Mouse (Mus musculus) left cerebral cortex, postnatal 14 days (tissue): ENCODE data around the gene Ubl4b. TPM values are rescaled to one million over a fixed set of nuclear protein-coding genes. Genes with fewer than 3 reads are reported as not detected.

Source experiments
- DNase-seq, 2 experiments: peaks; one replicate each; pipeline ENCODE4 v3.0.0; 2021 to 2022; ENCODE audit warnings: low spot score in 2 of 2, mixed read lengths in 1 of 2
- intact Hi-C: fragments of 180-260 bp; cut with DNase I; formaldehyde crosslinking; loops from one replicate; pipeline ENCODE4 v1.15.1; 2025
- total RNA-seq, 2 experiments: library from RNA; stranded (reverse); gene quantifications; 2 replicates each; pipeline ENCODE4 v1.2.3; 2021

Gene Ubl4b
- total RNA-seq, 2 experiments from 2014 or later, result 0.24 TPM; not detected in 1

GRCm38 (mm10) chr3:107530581-107530980, 24.3 kb downstream of the Ubl4b start:
- no peak for DNase-seq
- intact Hi-C loops, result no loop called here

- intact Hi-C loops, result no loop called here
- DNase-seq, result no peak
These were observed 25.7 kb downstream of the Ubl4b start for GRCm38 (mm10) chr3:107529182-107529581.

GRCm38 (mm10) chr3:107528401-107529118, 26.3 kb downstream of the Ubl4b start:
- intact Hi-C loops, result no loop called here
- DNase-seq, result peak; percentile 90 to 95

- intact Hi-C loops, result no loop called here
- DNase-seq, result no peak
These were observed 30.3 kb downstream of the Ubl4b start for GRCm38 (mm10) chr3:107524547-107524946.

- no peak for DNase-seq
These were observed 33.9 kb downstream of the Ubl4b start for GRCm38 (mm10) chr3:107520931-107521330.

GRCm38 (mm10) chr3:107517631-107518108, 37.2 kb downstream of the Ubl4b start, which contains the start of gene Slc6a17:
Slc6a17 (minus strand) TSS chr3:107518018.
- intact Hi-C loops, result no loop called here
- DNase-seq, result peak; percentile 70 to 87

More at GRCm38 (mm10) chr3:107520931-107521330, 33.9 kb downstream of the Ubl4b start:
- intact Hi-C loops, result no loop called here

- DNase-seq, result peak in 1 of 2 experiments; percentile 52
- intact Hi-C loops, result no loop called here
These were observed 37.9 kb downstream of the Ubl4b start for GRCm38 (mm10) chr3:107516776-107517630.

GRCm38 (mm10) chr3:107515989-107516388, 38.9 kb downstream of the Ubl4b start:
- intact Hi-C loops, result no loop called here
- DNase-seq, result peak in 1 of 2 experiments; percentile 59

- intact Hi-C loops, result no loop called here
- DNase-seq, result no peak
These were observed 43.5 kb downstream of the Ubl4b start for GRCm38 (mm10) chr3:107511416-107511815.

GRCm38 (mm10) chr3:107508696-107509095, 46.2 kb downstream of the Ubl4b start:
- peak; percentile 53 to 64 for DNase-seq
- intact Hi-C loops, result no loop called here

GRCm38 (mm10) chr3:107507966-107508365, 46.9 kb downstream of the Ubl4b start:
- intact Hi-C loops, result no loop called here
- no peak for DNase-seq

- DNase-seq, result no peak
- intact Hi-C loops, result no loop called here
These were observed 48.3 kb downstream of the Ubl4b start for GRCm38 (mm10) chr3:107506531-107506930.

GRCm38 (mm10) chr3:107505464-107506367, 49.2 kb downstream of the Ubl4b start:
- intact Hi-C loops, result no loop called here
- peak; percentile 69 to 81 for DNase-seq

- DNase-seq, result no peak
- intact Hi-C loops, result no loop called here
These were observed 50.3 kb downstream of the Ubl4b start for GRCm38 (mm10) chr3:107504542-107504941.

GRCm38 (mm10) chr3:107503716-107504115, 51.2 kb downstream of the Ubl4b start:
- intact Hi-C loops, result no loop called here

More at GRCm38 (mm10) chr3:107503716-107504115, 51.2 kb downstream of the Ubl4b start:
- DNase-seq, result no peak
